Mouse (Mus musculus): ENCODE measurements around the gene Tmem232. TPM values are rescaled to one million over a fixed set of nuclear protein-coding genes. Genes with fewer than 3 reads are reported as not detected.
A peak's percentile ranks its signal among the peaks of the same experiment; 100 is the strongest.

Gene Tmem232
- polyA plus RNA-seq, 1 experiment from 2014 or later: 0.29 TPM

DNA sequence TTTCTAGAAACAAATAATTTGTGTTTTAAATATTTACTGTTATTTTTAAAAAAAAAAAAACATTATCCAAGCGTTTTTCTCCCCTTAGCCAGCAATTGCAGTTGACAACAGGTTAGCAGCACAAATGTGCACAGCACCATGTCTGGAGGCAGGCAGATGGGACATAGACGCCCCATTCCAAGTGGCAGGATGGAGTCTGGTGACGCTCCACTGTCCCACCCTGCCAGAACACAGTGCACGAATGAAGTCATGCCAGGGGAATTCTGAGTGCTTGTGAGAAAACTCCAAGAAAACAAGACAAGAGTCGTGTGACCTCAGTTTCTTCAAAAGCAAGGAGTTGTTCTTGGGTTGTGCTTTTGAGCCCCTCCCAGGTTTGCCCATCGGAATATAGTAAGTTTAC is 22.8 kb upstream of the Tmem232 start:
- Histone ChIP-seq H3K4me1 (replicated peaks; ENCODE audit: control insufficient read depth, insufficient read depth, low read length) (no peaks in the 10 kb centered on the region), H3K4me2 (replicated peaks; ENCODE audit: low read depth, low read length) (no peak overlapping the region), H3K9ac (ENCODE audit: low read depth, low read length) (no peak overlapping the region), H3K9me3 (ENCODE audit: control insufficient read depth, low read length) (no peaks in the 10 kb centered on the region), H3K36me3 (ENCODE audit: control insufficient read depth, insufficient read depth, low read length) (no peaks in the 10 kb centered on the region), H3K27ac (ENCODE audit: low read depth, low read length) (no peak overlapping the region), H3K4me3 (ENCODE audit: low read depth, low read length) (no peak overlapping the region), H3K27me3 (ENCODE audit: control insufficient read depth, insufficient read depth, low read length) (no peaks in the 10 kb centered on the region)
- no peak for DNase-seq (ENCODE audit: low spot score)
- 62% methylated on average over 6 of the region's 6 CpGs for WGBS
- no peak for ATAC-seq (ENCODE audit: low FRiP score)

DNA sequence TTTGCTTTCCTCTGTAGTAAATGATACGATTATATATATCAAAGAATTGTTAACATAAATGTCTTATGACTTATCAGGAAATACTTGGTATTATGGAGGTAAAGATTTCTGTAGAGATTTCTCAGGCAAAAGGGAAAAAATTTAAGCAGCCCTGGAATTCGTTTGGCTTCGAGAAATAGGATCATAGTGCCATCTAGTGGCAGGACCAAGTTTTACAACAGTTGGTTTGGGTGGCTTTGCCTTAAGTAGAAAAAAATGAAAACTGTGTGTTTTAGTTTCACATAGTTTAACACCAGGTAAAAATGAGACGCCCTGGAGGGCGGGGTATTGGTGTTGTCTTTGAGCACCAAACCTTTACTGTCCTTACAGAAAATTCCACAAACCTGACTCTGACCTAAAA is 22.2 kb upstream of the Tmem232 start:
- no peaks in the 10 kb centered on the region for H3K27me3 ChIP-seq (ENCODE audit: control insufficient read depth, insufficient read depth, low read length)
- 7% methylated on average over 5 of the region's 5 CpGs for WGBS
- no peak overlapping the region for H3K4me2 ChIP-seq (replicated peaks; ENCODE audit: low read depth, low read length)
- no peaks in the 10 kb centered on the region for H3K9me3 ChIP-seq (ENCODE audit: control insufficient read depth, low read length)
- H3K36me3 ChIP-seq (ENCODE audit: control insufficient read depth, insufficient read depth, low read length): no peaks in the 10 kb centered on the region
- DNase-seq (ENCODE audit: low spot score) (peak; percentile 85), ATAC-seq (ENCODE audit: low FRiP score) (no peak)
- no peak overlapping the region for H3K9ac ChIP-seq (ENCODE audit: low read depth, low read length)
- H3K27ac ChIP-seq (ENCODE audit: low read depth, low read length): no peak overlapping the region
- H3K4me1 ChIP-seq (replicated peaks; ENCODE audit: control insufficient read depth, insufficient read depth, low read length): no peaks in the 10 kb centered on the region
- no peak overlapping the region for H3K4me3 ChIP-seq (ENCODE audit: low read depth, low read length)

DNA sequence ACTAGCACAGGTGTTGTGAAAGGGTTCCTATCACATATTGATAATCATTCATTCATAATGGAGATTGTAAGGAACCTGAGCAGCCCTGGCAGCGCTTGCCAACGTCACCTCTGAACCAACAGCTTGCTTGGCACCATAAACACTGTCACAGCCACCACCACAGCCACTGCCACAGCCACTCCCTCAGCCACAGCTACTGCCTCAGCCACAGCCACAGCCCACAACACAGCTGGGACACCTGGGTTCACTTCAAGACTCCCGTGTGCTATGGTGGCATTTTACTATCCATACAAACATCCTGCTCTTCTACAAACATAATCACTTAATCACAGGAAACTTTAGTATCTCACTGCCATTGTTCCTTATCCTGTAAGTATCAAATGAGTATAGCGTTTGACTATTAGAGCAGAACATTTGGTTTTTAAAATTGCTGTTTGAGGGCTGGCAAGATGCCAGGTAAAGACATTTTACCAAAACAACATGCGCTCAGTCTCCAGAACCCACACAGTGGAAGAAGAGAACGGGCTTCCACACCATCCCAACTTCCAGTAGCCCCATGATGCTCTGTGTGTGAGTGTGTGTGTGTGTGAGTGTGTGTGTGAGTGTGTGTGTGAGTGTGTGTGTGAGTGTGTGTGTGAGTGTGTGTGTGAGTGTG is 20.9 kb upstream of the Tmem232 start:
- H3K27me3 ChIP-seq (ENCODE audit: control insufficient read depth, insufficient read depth, low read length): no peaks in the 10 kb centered on the region
- no peaks in the 10 kb centered on the region for H3K36me3 ChIP-seq (ENCODE audit: control insufficient read depth, insufficient read depth, low read length)
- H3K9ac ChIP-seq (ENCODE audit: low read depth, low read length): no peak overlapping the region
- H3K27ac ChIP-seq (ENCODE audit: low read depth, low read length): no peak overlapping the region
- no peak for DNase-seq (ENCODE audit: low spot score)
- H3K4me1 ChIP-seq (replicated peaks; ENCODE audit: control insufficient read depth, insufficient read depth, low read length): no peaks in the 10 kb centered on the region
- ATAC-seq (ENCODE audit: low FRiP score): no peak
- H3K9me3 ChIP-seq (ENCODE audit: control insufficient read depth, low read length): no peaks in the 10 kb centered on the region
- WGBS: 91% methylated on average over 6 of the region's 6 CpGs
- H3K4me2 ChIP-seq (replicated peaks; ENCODE audit: low read depth, low read length): no peak overlapping the region
- H3K4me3 ChIP-seq (ENCODE audit: low read depth, low read length): no peak overlapping the region

DNA sequence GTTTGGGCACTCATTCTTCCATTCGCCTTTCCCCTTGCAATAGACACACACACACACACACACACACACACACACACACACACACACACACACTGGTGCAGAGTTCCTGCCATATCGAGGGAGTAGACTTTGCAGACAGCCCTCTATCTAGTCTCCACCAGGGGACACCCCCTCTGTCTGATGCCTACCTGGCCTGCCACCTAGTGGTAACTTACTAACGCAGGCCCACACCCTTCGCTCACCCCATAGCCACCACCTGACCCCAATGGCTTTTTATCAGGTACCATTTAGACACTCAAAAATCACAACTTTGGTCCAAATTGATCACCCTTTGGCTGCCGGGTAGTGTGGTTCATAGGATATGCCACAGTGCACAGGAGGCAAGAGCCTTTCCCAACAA is 18.7 kb upstream of the Tmem232 start:
- H3K27ac ChIP-seq (ENCODE audit: low read depth, low read length): no peak overlapping the region
- no peaks in the 10 kb centered on the region for H3K4me1 ChIP-seq (replicated peaks; ENCODE audit: control insufficient read depth, insufficient read depth, low read length)
- no peak overlapping the region for H3K9ac ChIP-seq (ENCODE audit: low read depth, low read length)
- H3K36me3 ChIP-seq (ENCODE audit: control insufficient read depth, insufficient read depth, low read length): no peaks in the 10 kb centered on the region
- WGBS: 46% methylated on average over 5 of the region's 5 CpGs
- H3K27me3 ChIP-seq (ENCODE audit: control insufficient read depth, insufficient read depth, low read length): no peaks in the 10 kb centered on the region
- DNase-seq (ENCODE audit: low spot score): no peak
- H3K4me3 ChIP-seq (ENCODE audit: low read depth, low read length): no peak overlapping the region
- peak; percentile 57; the same call in 1 of the 2 replicates for ATAC-seq (ENCODE audit: low FRiP score)
- no peaks in the 10 kb centered on the region for H3K9me3 ChIP-seq (ENCODE audit: control insufficient read depth, low read length)
- H3K4me2 ChIP-seq (replicated peaks; ENCODE audit: low read depth, low read length): no peak overlapping the region

DNA sequence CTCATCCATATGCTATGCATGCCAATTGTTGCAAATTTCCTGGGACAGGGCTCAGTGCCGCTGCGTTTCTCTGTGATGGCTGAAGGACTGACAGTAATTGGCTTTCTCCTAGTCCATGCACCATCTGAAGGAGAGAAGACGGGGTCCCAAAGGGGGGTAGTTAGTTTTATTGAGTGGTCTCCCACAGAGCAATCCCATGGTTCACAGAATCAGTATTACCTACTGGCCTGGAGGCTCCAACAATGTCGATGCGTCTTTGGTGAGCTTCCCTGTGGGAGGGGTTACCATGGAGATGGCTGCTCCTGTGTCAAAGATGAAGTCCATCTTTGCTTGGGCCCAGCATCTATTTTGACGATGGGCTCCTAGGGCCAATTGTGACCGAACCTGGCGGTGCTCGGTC is 18.2 kb upstream of the Tmem232 start:
- 50% methylated on average over 9 of the region's 9 CpGs for WGBS
- H3K4me2 ChIP-seq (replicated peaks; ENCODE audit: low read depth, low read length): no peak overlapping the region
- H3K36me3 ChIP-seq (ENCODE audit: control insufficient read depth, insufficient read depth, low read length): no peaks in the 10 kb centered on the region
- H3K4me1 ChIP-seq (replicated peaks; ENCODE audit: control insufficient read depth, insufficient read depth, low read length): no peaks in the 10 kb centered on the region
- ATAC-seq (ENCODE audit: low FRiP score) (peak; percentile 67), DNase-seq (ENCODE audit: low spot score) (peak; percentile 22)
- no peak overlapping the region for H3K4me3 ChIP-seq (ENCODE audit: low read depth, low read length)
- no peak overlapping the region for H3K9ac ChIP-seq (ENCODE audit: low read depth, low read length)
- H3K27me3 ChIP-seq (ENCODE audit: control insufficient read depth, insufficient read depth, low read length): no peaks in the 10 kb centered on the region
- no peak overlapping the region for H3K27ac ChIP-seq (ENCODE audit: low read depth, low read length)
- no peaks in the 10 kb centered on the region for H3K9me3 ChIP-seq (ENCODE audit: control insufficient read depth, low read length)

DNA sequence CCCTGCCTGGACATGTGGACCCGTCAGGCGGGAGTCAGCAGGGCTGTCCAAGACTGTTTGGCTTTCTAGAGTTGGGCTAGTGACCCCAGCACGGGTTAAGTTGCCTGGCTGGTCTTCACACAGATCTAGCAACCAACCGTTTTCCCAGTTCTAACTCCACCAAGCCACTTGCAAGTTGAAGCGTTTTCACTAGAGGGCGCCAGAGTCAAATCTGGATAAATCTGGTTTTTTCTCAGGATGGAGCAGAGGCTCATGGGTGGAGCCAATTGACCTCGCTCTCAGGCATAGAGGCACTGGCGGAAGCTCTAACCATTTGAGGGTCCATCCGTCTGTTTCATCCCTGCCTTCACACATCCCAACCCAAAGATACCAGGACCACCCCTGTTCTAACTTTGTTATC is 17.6 kb upstream of the Tmem232 start:
- Histone ChIP-seq H3K27ac (ENCODE audit: low read depth, low read length) (no peak overlapping the region), H3K4me3 (ENCODE audit: low read depth, low read length) (no peak overlapping the region), H3K27me3 (ENCODE audit: control insufficient read depth, insufficient read depth, low read length) (no peaks in the 10 kb centered on the region), H3K9me3 (ENCODE audit: control insufficient read depth, low read length) (no peaks in the 10 kb centered on the region), H3K4me2 (replicated peaks; ENCODE audit: low read depth, low read length) (no peak overlapping the region), H3K4me1 (replicated peaks; ENCODE audit: control insufficient read depth, insufficient read depth, low read length) (no peaks in the 10 kb centered on the region), H3K36me3 (ENCODE audit: control insufficient read depth, insufficient read depth, low read length) (no peaks in the 10 kb centered on the region), H3K9ac (ENCODE audit: low read depth, low read length) (no peak overlapping the region)
- ATAC-seq (ENCODE audit: low FRiP score) (peak; percentile 53), DNase-seq (ENCODE audit: low spot score) (peak; percentile 78)
- WGBS: 36% methylated on average over 9 of the region's 9 CpGs

DNA sequence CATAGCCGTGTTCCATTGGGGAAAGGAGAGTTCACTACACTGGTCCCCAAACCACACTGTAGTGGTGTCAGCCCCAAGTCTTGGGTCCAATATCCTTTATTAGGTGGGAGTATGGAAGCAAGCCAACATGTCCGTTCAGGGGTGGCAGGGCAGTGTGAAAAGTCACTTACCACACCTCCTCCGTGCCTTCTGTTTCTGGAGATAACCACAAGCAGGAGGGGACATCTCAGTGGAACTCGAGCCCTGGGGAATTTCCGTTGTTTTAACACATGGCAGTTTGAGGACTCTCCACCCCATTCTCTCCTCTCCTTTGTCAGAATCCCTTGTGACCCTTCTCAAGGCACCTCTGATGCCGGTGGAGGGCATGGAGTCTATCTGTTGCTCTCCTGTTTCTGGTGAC is 16.6 kb upstream of the Tmem232 start:
- DNase-seq (ENCODE audit: low spot score) (no peak), ATAC-seq (ENCODE audit: low FRiP score) (no peak)
- Histone ChIP-seq H3K4me2 (replicated peaks; ENCODE audit: low read depth, low read length) (no peak overlapping the region), H3K9ac (ENCODE audit: low read depth, low read length) (no peak overlapping the region), H3K4me1 (replicated peaks; ENCODE audit: control insufficient read depth, insufficient read depth, low read length) (no peaks in the 10 kb centered on the region), H3K9me3 (ENCODE audit: control insufficient read depth, low read length) (no peaks in the 10 kb centered on the region), H3K4me3 (ENCODE audit: low read depth, low read length) (no peak overlapping the region), H3K27me3 (ENCODE audit: control insufficient read depth, insufficient read depth, low read length) (no peaks in the 10 kb centered on the region), H3K27ac (ENCODE audit: low read depth, low read length) (no peak overlapping the region), H3K36me3 (ENCODE audit: control insufficient read depth, insufficient read depth, low read length) (no peaks in the 10 kb centered on the region)
- 86% methylated on average over 6 of the region's 6 CpGs for WGBS

DNA sequence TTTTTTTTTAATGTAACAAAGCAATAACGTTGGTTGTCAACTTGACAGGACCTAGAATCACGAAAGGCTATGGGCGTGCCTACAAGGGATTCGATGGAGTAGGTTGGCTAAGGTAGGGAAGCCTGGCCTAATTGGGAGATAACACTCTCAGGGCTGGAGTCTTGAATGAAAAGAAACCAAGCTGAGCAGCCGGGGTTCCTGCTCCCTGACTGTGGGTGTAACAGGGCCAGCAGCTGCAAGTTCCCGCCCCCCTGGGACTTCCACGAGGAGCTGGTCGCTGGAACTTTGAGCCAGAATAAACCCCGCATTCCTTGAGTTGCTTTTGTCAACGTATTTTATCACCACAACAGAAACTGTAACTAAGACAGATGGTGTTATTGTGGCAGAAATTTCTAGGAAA is 16.2 kb upstream of the Tmem232 start:
- H3K27ac ChIP-seq (ENCODE audit: low read depth, low read length): no peak overlapping the region
- no peak for ATAC-seq (ENCODE audit: low FRiP score)
- H3K9ac ChIP-seq (ENCODE audit: low read depth, low read length): no peak overlapping the region
- H3K9me3 ChIP-seq (ENCODE audit: control insufficient read depth, low read length): no peaks in the 10 kb centered on the region
- WGBS: 75% methylated on average over 10 of the region's 10 CpGs
- H3K36me3 ChIP-seq (ENCODE audit: control insufficient read depth, insufficient read depth, low read length): no peaks in the 10 kb centered on the region
- H3K27me3 ChIP-seq (ENCODE audit: control insufficient read depth, insufficient read depth, low read length): no peaks in the 10 kb centered on the region
- no peak for DNase-seq (ENCODE audit: low spot score)
- no peak overlapping the region for H3K4me3 ChIP-seq (ENCODE audit: low read depth, low read length)
- no peak overlapping the region for H3K4me2 ChIP-seq (replicated peaks; ENCODE audit: low read depth, low read length)
- H3K4me1 ChIP-seq (replicated peaks; ENCODE audit: control insufficient read depth, insufficient read depth, low read length): no peaks in the 10 kb centered on the region

DNA sequence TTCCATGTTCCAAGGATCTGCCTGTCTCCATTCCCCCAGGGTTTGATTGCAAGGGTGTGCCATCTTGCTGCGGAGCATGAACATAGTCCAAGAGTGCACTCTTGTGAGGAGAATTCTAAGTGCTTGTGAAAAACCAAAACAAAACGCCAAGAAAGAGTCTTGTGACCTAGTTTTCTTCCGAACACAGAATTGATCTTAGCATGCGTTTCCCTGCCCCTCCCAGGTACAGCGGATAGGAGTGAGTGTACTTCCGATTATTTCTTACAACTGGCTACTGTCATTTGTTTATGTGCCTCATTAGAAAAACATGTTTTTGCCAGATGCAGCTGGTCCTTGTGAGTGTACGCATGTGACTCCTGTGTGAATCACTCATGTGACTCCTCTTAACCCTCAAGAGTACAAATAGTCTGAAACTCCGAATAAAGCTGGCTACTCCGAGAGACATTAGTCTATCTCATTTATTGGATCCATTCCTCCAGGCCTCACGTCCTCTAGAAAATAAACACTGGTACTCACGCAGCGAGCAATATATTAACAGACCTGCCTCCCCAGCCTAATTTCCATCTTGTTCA is 11.9 kb upstream of the Tmem232 start:
- Histone ChIP-seq H3K36me3 (ENCODE audit: control insufficient read depth, insufficient read depth, low read length) (no peaks in the 10 kb centered on the region), H3K27me3 (ENCODE audit: control insufficient read depth, insufficient read depth, low read length) (no peaks in the 10 kb centered on the region), H3K9ac (ENCODE audit: low read depth, low read length) (no peak overlapping the region), H3K4me2 (replicated peaks; ENCODE audit: low read depth, low read length) (no peak overlapping the region), H3K9me3 (ENCODE audit: control insufficient read depth, low read length) (no peaks in the 10 kb centered on the region), H3K4me3 (ENCODE audit: low read depth, low read length) (no peak overlapping the region), H3K27ac (ENCODE audit: low read depth, low read length) (no peak overlapping the region), H3K4me1 (replicated peaks; ENCODE audit: control insufficient read depth, insufficient read depth, low read length) (no peaks in the 10 kb centered on the region)
- WGBS: 93% methylated on average over 12 of the region's 12 CpGs
- DNase-seq (ENCODE audit: low spot score): no peak
- no peak for ATAC-seq (ENCODE audit: low FRiP score)

Measured in hindbrain, embryonic 11.5 days (tissue).